Mouse (Mus musculus): ENCODE data around the gene Mrm2.

DNA sequence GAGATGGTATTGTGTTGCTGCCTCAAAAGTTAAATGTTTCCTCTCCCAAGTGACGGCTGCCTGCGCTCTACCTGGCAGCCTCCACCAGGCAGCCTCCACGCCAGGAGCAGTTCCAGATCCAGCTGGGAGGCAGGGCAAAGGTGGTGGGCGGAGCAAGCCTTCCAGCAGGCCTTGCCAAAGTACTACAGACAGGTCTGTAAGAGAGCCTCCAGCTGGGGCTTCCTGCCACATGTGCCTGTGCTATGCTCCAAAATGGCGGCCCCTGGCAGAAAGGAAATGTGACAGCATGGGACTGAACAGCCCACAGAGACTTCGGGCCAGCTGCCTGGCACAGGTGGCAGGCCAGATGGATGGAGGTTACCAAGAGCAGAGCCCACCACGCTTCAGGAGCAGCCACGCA, 49.3 kb downstream of the Mrm2 start:
- no peak for TF ChIP-seq CTCF (IDR thresholded peaks at IDR 0.05; ENCODE audit: low read depth, low read length)
- no peak for TF ChIP-seq POLR2A (IDR thresholded peaks at IDR 0.05; ENCODE audit: borderline replicate concordance, low read depth, low read length)

All from bone marrow macrophage, adult 2 months (primary cell).